Mouse (Mus musculus): ENCODE measurements at regions not wholly inside any gene's neighbourhood (a gene's known extent, or its start where the extent isn't known, plus 50 kb on each side); places are given as distances from the start of the nearest gene placed in this dataset.
"Not testable (repeated sequence)": the region's sequence is repeated elsewhere in the genome, so short reads cannot be mapped to it uniquely, and the experiment has no call there.

GRCm38 (mm10) chr2:75781781-75782211 lies 50.2 kb upstream of the Agps start:
- no peak for ATAC-seq (replicated peaks; ENCODE audit: low read depth, poor library complexity, severe bottlenecking)

- ATAC-seq (replicated peaks; ENCODE audit: low read depth, poor library complexity, severe bottlenecking), result peak; percentile 71
Measured at GRCm38 (mm10) chr2:75781078-75781477, 50.9 kb upstream of the Agps start.

- not testable (repeated sequence) for ATAC-seq (replicated peaks; ENCODE audit: low read depth, poor library complexity, severe bottlenecking)
Measured at GRCm38 (mm10) chr2:75778628-75779027, 53.3 kb upstream of the Agps start.

GRCm38 (mm10) chr2:75777040-75777451 lies 54.9 kb upstream of the Agps start:
- ATAC-seq (replicated peaks; ENCODE audit: low read depth, poor library complexity, severe bottlenecking), result peak; percentile 43

GRCm38 (mm10) chr2:75776533-75776932 lies 55.4 kb upstream of the Agps start:
- 0 out of 2 replicates have a peak, but pooled peaks have one; percentile 9 for ATAC-seq (replicated peaks; ENCODE audit: low read depth, poor library complexity, severe bottlenecking)

GRCm38 (mm10) chr2:75775217-75775616 lies 56.8 kb upstream of the Agps start:
- ATAC-seq (replicated peaks; ENCODE audit: low read depth, poor library complexity, severe bottlenecking), result peak; percentile 69

GRCm38 (mm10) chr2:75773431-75773830 lies 58.5 kb upstream of the Agps start:
- no peak for ATAC-seq (replicated peaks; ENCODE audit: low read depth, poor library complexity, severe bottlenecking)

- no peak for ATAC-seq (replicated peaks; ENCODE audit: low read depth, poor library complexity, severe bottlenecking)
Measured at GRCm38 (mm10) chr2:75772251-75772956, 59.6 kb upstream of the Agps start.

- ATAC-seq (replicated peaks; ENCODE audit: low read depth, poor library complexity, severe bottlenecking), result peak; percentile 57
Measured at GRCm38 (mm10) chr2:75770633-75771032, 61.3 kb upstream of the Agps start.

GRCm38 (mm10) chr2:75768559-75769304 lies 63.2 kb upstream of the Agps start:
- ATAC-seq (replicated peaks; ENCODE audit: low read depth, poor library complexity, severe bottlenecking), result no peak

- peak; percentile 70 for ATAC-seq (replicated peaks; ENCODE audit: low read depth, poor library complexity, severe bottlenecking)
Measured at GRCm38 (mm10) chr2:75767871-75768558, 63.6 kb upstream of the Nfe2l2 start.

- ATAC-seq (replicated peaks; ENCODE audit: low read depth, poor library complexity, severe bottlenecking), result no peak
Measured at GRCm38 (mm10) chr2:75765403-75765802, 61.0 kb upstream of the Nfe2l2 start.

GRCm38 (mm10) chr2:75763252-75763651 lies 58.8 kb upstream of the Nfe2l2 start:
- peak; percentile 93 for ATAC-seq (replicated peaks; ENCODE audit: low read depth, poor library complexity, severe bottlenecking)

GRCm38 (mm10) chr2:75762030-75762429 lies 57.6 kb upstream of the Nfe2l2 start:
- ATAC-seq (replicated peaks; ENCODE audit: low read depth, poor library complexity, severe bottlenecking), result no peak; the same call in 1 of the 2 replicates

GRCm38 (mm10) chr2:75761626-75762025 lies 57.2 kb upstream of the Nfe2l2 start:
- no peak; the same call in 1 of the 2 replicates for ATAC-seq (replicated peaks; ENCODE audit: low read depth, poor library complexity, severe bottlenecking)

- no peak for ATAC-seq (replicated peaks; ENCODE audit: low read depth, poor library complexity, severe bottlenecking)
Measured at GRCm38 (mm10) chr2:75759196-75759885, 54.9 kb upstream of the Nfe2l2 start.

- no peak for ATAC-seq (replicated peaks; ENCODE audit: low read depth, poor library complexity, severe bottlenecking)
Measured at GRCm38 (mm10) chr2:75758277-75758676, 53.8 kb upstream of the Nfe2l2 start.

GRCm38 (mm10) chr2:75756704-75757638 lies 52.5 kb upstream of the Nfe2l2 start:
- no peak for ATAC-seq (replicated peaks; ENCODE audit: low read depth, poor library complexity, severe bottlenecking)

GRCm38 (mm10) chr2:75754606-75755005 lies 50.2 kb upstream of the Nfe2l2 start:
- ATAC-seq (replicated peaks; ENCODE audit: low read depth, poor library complexity, severe bottlenecking), result no peak

Measured in common myeloid progenitor, adult 5-6 weeks (primary cell).